Mouse (Mus musculus) intestine, embryonic 16.5 days (tissue): ENCODE data around the gene Slf2. TPM values are rescaled to one million over a fixed set of nuclear protein-coding genes. Genes with fewer than 3 reads are reported as not detected.

Experiments used
- ATAC-seq: fragments of 200-750 bp; cut with Nextera tagmentation; 2 replicates; pipeline ENCODE4 v1.8.0; 2017; ENCODE audit warnings: moderate TSS enrichment, moderate library complexity
- H3K27ac ChIP-seq: fragments of 300-500 bp; sonication (generic); 2 replicates; pipeline ENCODE4 v1.5.1; 2014; ENCODE audit warnings: mild to moderate bottlenecking, low read length
- H3K27me3 ChIP-seq: fragments of 300-500 bp; sonication (generic); replicated peaks from 2 replicates; pipeline ENCODE4 v1.6.1; 2014; ENCODE audit warnings: low read length, control low read depth, mixed read lengths; ENCODE audit not compliant: control insufficient read depth, insufficient read depth
- H3K36me3 ChIP-seq: fragments of 300-500 bp; sonication (generic); 2 replicates; pipeline ENCODE4 v1.6.1; 2014; ENCODE audit warnings: low read length, control low read depth; ENCODE audit not compliant: control insufficient read depth, insufficient read depth
- H3K4me1 ChIP-seq: fragments of 300-500 bp; sonication (generic); 2 replicates; pipeline ENCODE4 v1.6.1; 2014; ENCODE audit warnings: low read length, control low read depth, mixed read lengths; ENCODE audit not compliant: control insufficient read depth, insufficient read depth
- H3K4me2 ChIP-seq: fragments of 300-500 bp; sonication (generic); 2 replicates; pipeline ENCODE4 v1.6.1; 2014; ENCODE audit warnings: low read depth, low read length, control low read depth
- H3K4me3 ChIP-seq: fragments of 300-500 bp; sonication (generic); 2 replicates; pipeline ENCODE4 v1.5.1; 2014; ENCODE audit warnings: mild to moderate bottlenecking, low read length
- H3K9ac ChIP-seq: fragments of 300-500 bp; sonication (generic); 2 replicates; pipeline ENCODE4 v1.6.1; 2014; ENCODE audit warnings: low read depth, low read length
- H3K9me3 ChIP-seq: fragments of 300-500 bp; sonication (generic); 2 replicates; pipeline ENCODE4 v1.6.1; 2016; ENCODE audit warnings: low read length, control low read depth; ENCODE audit not compliant: control insufficient read depth
- WGBS: fragments of 180-500 bp; shearing (Covaris S2); extraction: QIAGEN DNeasy Blood & Tissue Kit; methylation state at CpG from one replicate; pipeline ENCODE4 v1.1.7; 2014; 5-methylcytosine and 5-hydroxymethylcytosine counted together
- polyA plus RNA-seq: library from polyadenylated mRNA; unstranded; fragments of >200 nt; fragmentation: Nextera tagmentation; extraction: Ambion mirVana; gene quantifications from 2 replicates; pipeline ENCODE4 v1.2.1, GENCODE M21; 2015

Gene Slf2
- polyA plus RNA-seq, 1 experiment from 2014 or later, result 26.8 TPM

DNA sequence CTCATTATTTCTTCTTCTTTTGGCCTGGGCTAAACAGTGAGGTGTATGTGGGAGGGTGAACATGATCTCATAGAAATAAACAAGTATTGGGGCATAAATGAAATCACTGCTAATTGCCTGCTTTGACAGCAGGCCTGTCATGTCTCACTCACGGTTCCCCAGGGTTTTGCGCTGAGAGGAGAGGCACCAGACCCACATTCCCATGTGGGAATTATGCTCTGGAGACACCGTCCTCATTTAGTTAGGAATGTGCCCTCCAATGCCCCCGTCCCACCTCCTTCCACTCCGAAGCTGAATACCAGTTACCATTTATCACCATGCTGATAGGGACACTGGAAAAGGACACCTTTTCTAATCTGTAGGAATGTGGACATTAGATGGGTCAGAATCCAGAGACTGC, 6.3 kb upstream of the Slf2 start:
- 51% methylated on average over 5 of the region's 5 CpGs for WGBS
- Histone ChIP-seq H3K27ac (no peak overlapping the region), H3K4me3 (no peak overlapping the region), H3K4me2 (no peak overlapping the region), H3K36me3 (no peaks in the 10 kb centered on the region), H3K27me3 (no peaks in the 10 kb centered on the region), H3K9me3 (no peaks in the 10 kb centered on the region), H3K4me1 (peaks cover 4% of the 10 kb centered on the region; the same call in 1 of the 2 replicates), H3K9ac (no peak overlapping the region)
- ATAC-seq, result no peak

DNA sequence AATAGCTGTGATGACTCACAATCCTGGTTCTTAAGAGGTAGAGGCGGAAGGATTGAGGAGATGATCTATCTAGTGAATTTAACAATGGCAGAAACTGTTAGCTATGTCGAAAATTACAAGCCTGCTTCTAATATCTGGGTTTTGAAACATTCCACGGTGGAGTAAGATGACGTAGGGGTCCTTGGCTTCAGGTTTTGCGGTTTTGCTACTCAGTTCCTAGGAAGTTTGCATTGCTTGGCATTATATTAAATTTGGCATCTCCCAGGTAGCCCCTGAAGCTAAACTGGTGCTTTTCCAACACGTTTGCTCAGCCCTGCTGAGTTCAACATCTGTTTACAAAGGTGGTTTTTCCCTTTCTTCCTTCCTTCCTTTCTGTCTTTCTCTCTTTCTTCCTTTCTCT, 4.2 kb upstream of the Slf2 start:
- Histone ChIP-seq H3K9ac (no peak overlapping the region), H3K4me1 (peaks cover 11% of the 10 kb centered on the region), H3K27me3 (no peaks in the 10 kb centered on the region), H3K36me3 (no peaks in the 10 kb centered on the region), H3K4me2 (no peak overlapping the region), H3K9me3 (no peaks in the 10 kb centered on the region), H3K27ac (no peak overlapping the region), H3K4me3 (no peak overlapping the region)
- WGBS, result 67% methylated on average over 6 of the region's 6 CpGs
- ATAC-seq, result no peak

DNA sequence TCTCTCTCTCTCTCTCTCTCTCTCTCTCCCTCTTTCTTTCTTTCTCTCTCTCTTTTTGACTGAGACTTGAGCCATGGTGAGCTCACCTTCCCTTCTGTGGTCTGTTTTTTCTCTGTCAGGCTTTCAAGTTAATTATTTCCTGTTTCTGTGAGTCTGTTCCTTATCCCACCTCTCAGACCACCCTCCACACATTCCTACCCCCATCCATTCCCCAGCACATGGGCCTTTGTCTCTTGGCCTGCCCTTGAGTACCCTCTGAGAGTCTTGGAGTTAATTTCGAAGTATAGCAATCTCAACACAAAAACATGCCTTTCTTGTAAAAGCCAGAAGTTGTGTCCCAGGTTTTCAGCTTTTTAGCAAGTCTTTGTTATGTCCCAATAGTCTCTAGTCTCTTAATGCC, 3.7 kb upstream of the Slf2 start:
- Histone ChIP-seq H3K36me3 (no peaks in the 10 kb centered on the region), H3K9me3 (no peaks in the 10 kb centered on the region), H3K4me2 (no peak overlapping the region), H3K4me3 (no peak overlapping the region), H3K4me1 (peaks cover 13% of the 10 kb centered on the region), H3K27ac (0 out of 2 replicates have a peak overlapping the region, but pooled peaks have one; percentile 20), H3K27me3 (no peaks in the 10 kb centered on the region), H3K9ac (no peak overlapping the region)
- WGBS, result 47% methylated on average over 1 of the region's 1 CpGs
- ATAC-seq, result no peak

DNA sequence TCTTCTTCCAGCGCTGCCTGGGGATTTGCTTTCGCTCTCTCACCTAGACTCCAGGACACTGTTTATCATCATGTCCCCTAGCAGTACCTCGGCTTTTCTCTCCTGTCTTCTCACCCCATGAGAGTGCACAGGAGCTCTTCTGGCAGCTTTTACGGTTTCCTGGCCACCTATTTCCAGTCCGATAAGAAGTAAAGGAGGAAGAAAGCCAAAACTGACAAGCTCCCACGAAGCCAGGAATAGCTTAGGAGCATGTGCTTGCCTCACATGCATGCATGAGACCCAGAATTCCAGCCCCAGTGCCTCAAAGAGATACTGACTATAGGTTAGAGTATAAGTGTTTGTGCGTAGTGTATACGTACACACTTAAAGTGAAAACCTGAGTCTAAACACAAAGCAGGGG, 2.8 kb upstream of the Slf2 start:
- H3K36me3 ChIP-seq, result no peaks in the 10 kb centered on the region
- H3K4me1 ChIP-seq, result peaks cover 14% of the 10 kb centered on the region
- no peaks in the 10 kb centered on the region for H3K9me3 ChIP-seq
- H3K4me3 ChIP-seq, result no peak overlapping the region
- peak overlapping the region; percentile 50; the same call in 1 of the 2 replicates for H3K27ac ChIP-seq
- no peaks in the 10 kb centered on the region for H3K27me3 ChIP-seq
- no peak for ATAC-seq
- peak overlapping the region; percentile 4; the same call in 1 of the 2 replicates for H3K9ac ChIP-seq
- no peak overlapping the region for H3K4me2 ChIP-seq
- 54% methylated on average over 8 of the region's 8 CpGs for WGBS

DNA sequence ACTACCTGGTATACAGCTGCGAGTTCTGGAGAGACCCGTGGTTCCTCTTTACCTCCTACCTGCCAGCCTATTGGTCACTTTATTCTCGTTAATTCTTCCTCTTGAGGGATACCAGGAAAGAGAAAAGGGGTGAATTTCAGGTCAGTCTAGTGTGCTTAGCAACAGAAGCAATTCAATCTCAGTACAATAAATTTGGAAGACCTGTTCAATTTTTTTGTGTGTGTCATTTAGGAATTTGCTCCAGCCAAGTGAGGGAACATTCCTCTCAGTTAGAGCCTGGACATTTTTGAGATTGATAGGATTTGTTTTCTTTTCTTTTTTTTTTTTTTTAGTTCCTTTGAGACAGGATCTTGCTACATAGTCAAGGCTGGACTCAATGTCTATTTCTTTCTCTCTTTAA, 1.7 kb upstream of the Slf2 start:
- no peak overlapping the region; the same call in 1 of the 2 replicates for H3K27ac ChIP-seq
- H3K4me1 ChIP-seq, result peaks cover 14% of the 10 kb centered on the region
- no peak for ATAC-seq
- no peaks in the 10 kb centered on the region for H3K36me3 ChIP-seq
- H3K4me2 ChIP-seq, result no peak overlapping the region
- WGBS, result 25% methylated on average over 3 of the region's 3 CpGs
- no peak overlapping the region for H3K9ac ChIP-seq
- no peaks in the 10 kb centered on the region for H3K27me3 ChIP-seq
- no peak overlapping the region for H3K4me3 ChIP-seq
- no peaks in the 10 kb centered on the region for H3K9me3 ChIP-seq

DNA sequence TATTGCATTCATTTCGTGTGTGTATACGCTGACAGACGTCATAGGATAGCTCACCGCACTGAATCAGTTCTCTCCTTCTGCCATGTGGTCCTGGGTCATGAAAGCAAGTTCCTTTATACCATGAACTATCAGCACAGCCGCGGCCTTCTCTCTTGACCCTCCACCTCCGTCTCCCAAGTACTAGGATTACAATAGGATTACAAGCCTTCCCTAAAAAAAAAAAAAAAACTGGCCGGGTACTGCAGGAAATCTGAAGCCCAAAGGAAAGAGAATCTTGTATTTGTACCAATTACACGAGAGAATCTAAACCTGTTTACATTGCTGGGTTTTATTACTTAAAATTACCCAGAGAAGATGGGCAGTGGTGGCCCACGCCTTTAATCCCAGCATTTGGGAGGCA, 1.3 kb upstream of the Slf2 start:
- H3K27me3 ChIP-seq, result no peaks in the 10 kb centered on the region
- ATAC-seq, result no peak
- H3K27ac ChIP-seq, result peak overlapping the region; percentile 42; the same call in 1 of the 2 replicates
- 34% methylated on average over 10 of the region's 10 CpGs for WGBS
- H3K4me1 ChIP-seq, result peaks cover 14% of the 10 kb centered on the region
- no peak overlapping the region for H3K4me3 ChIP-seq
- no peaks in the 10 kb centered on the region for H3K36me3 ChIP-seq
- H3K9me3 ChIP-seq, result no peaks in the 10 kb centered on the region
- no peak overlapping the region for H3K4me2 ChIP-seq
- H3K9ac ChIP-seq, result no peak overlapping the region

DNA sequence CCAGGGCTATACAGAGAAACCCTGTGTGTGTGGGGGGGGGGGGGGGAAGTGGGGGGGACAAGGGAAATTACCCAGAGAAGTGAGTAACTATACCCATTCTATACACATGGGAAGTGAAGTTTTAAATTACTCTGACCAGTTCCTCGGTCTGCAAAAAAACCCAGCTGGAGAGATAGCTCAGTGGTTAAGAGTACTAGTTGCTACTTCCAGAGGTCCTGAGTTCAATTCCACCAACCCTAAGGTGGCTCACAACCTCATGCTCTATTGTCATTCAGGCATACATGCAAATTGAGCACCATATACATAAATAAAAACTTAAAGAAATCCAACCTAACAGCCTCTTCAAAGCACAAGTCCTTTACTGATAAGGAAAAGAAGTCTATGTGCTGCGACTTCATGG, 829 bp upstream of the Slf2 start:
- Histone ChIP-seq H3K4me2 (peak overlapping the region; percentile 39), H3K4me3 (peak overlapping the region; percentile 97), H3K27ac (peak overlapping the region; percentile 42), H3K36me3 (0 out of 2 replicates have a peak, but pooled peaks cover under 1% of the 10 kb centered on the region), H3K27me3 (no peaks in the 10 kb centered on the region), H3K9me3 (no peaks in the 10 kb centered on the region), H3K4me1 (peaks cover 15% of the 10 kb centered on the region), H3K9ac (peak overlapping the region; percentile 58)
- WGBS, result 20% methylated on average over 2 of the region's 2 CpGs
- ATAC-seq, result no peak

DNA sequence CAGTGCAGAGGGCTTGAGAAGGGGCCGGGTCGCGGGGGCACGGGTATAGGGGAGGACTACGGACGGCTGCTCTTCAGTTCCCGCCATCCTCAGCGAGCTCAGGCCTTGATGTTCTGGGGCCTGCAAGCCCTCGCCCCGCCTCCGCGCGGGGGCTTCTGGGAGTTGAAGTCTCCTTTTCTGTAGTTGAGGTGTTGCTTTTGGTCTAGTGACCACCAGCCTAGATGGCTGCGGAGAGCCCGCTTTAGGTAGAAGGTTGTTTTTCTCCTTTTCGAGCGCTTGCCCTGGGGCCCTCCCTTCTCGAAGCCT, 456 bp downstream of the Slf2 start:
- peak overlapping the region; percentile 39 for H3K4me2 ChIP-seq
- WGBS, result under 1% methylated on average over 18 of the region's 18 CpGs
- H3K27me3 ChIP-seq, result no peaks in the 10 kb centered on the region
- H3K4me1 ChIP-seq, result peaks cover 18% of the 10 kb centered on the region
- H3K9ac ChIP-seq, result peak overlapping the region; percentile 94
- H3K9me3 ChIP-seq, result no peaks in the 10 kb centered on the region
- H3K27ac ChIP-seq, result peak overlapping the region; percentile 83
- 0 out of 2 replicates have a peak, but pooled peaks cover 7% of the 10 kb centered on the region for H3K36me3 ChIP-seq
- peak overlapping the region; percentile 97 for H3K4me3 ChIP-seq
- peak; percentile 90 for ATAC-seq

DNA sequence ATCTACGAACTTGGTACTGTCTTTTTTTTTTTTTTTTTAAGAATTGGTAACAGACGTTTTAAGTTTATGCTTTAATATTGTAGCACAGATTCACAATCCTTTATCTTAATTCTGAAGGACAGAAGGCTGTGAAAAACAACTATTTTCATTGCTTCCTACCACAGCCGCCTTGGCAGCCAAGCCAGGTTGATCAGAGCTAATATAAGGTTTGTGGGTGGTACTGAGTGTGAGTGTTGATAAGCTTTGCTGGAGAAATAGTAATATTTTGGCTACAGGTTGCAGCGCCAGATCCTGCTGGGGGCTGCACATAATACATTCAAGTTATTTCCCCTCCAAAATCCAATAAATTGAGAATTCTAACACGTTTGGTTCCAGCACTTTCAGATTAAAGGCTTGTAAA, 1.1 kb downstream of the Slf2 start:
- Histone ChIP-seq H3K27me3 (no peaks in the 10 kb centered on the region), H3K4me3 (peak overlapping the region; percentile 47), H3K4me2 (peak overlapping the region; percentile 77), H3K27ac (no peak overlapping the region), H3K36me3 (0 out of 2 replicates have a peak, but pooled peaks cover 7% of the 10 kb centered on the region), H3K4me1 (peaks cover 18% of the 10 kb centered on the region), H3K9me3 (no peaks in the 10 kb centered on the region), H3K9ac (peak overlapping the region; percentile 55)
- 30% methylated on average over 5 of the region's 5 CpGs for WGBS
- no peak for ATAC-seq

DNA sequence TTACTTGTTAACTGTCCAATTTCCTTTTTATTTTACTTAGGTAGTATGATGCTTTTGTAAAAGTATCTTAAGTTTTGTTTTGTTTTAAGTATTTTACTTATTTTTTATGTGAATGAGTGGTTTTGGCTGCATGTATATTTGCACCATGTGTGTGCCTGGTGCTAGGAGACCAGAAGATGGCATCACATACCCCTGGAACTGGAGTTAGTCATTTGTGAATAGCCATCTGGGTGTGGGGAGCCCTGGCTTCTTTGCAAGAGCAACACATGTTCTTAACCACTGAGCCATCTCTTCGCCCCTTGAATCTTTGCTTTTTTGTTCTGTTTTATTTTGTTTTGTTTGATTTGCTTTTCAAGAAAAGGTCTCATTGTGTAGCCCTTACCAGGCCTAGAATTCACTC, 2.2 kb downstream of the Slf2 start:
- peaks cover 18% of the 10 kb centered on the region for H3K4me1 ChIP-seq
- H3K9me3 ChIP-seq, result no peaks in the 10 kb centered on the region
- H3K27me3 ChIP-seq, result no peaks in the 10 kb centered on the region
- H3K27ac ChIP-seq, result no peak overlapping the region
- no peak overlapping the region for H3K9ac ChIP-seq
- H3K36me3 ChIP-seq, result 0 out of 2 replicates have a peak, but pooled peaks cover 7% of the 10 kb centered on the region
- WGBS, result 93% methylated on average over 1 of the region's 1 CpGs
- ATAC-seq, result no peak
- H3K4me3 ChIP-seq, result no peak overlapping the region
- H3K4me2 ChIP-seq, result no peak overlapping the region
